Mouse (Mus musculus): ENCODE results near the gene Farp1. TPM values are rescaled to one million over a fixed set of nuclear protein-coding genes. Genes with fewer than 3 reads are reported as not detected.
"Not testable (repeated sequence)": the region's sequence is repeated elsewhere in the genome, so short reads cannot be mapped to it uniquely, and the experiment has no call there.

Gene Farp1
- polyA plus RNA-seq, 1 experiment from 2014 or later, result 22.5 TPM

- Histone ChIP-seq H3K36me3 (no peaks in the 10 kb centered on the region), H3K27ac (no peak overlapping the region), H3K4me2 (replicated peaks) (no peak overlapping the region), H3K4me3 (replicated peaks) (no peak overlapping the region), H3K9me3 (no peaks in the 10 kb centered on the region), H3K27me3 (no peaks in the 10 kb centered on the region), H3K9ac (replicated peaks) (no peak overlapping the region), H3K4me1 (replicated peaks) (peaks cover 36% of the 10 kb centered on the region)
- no peak for ATAC-seq
- 92% methylated on average over 9 of the region's 9 CpGs for WGBS
Measured at GRCm38 (mm10) chr14:121175385-121175784, 140.4 kb downstream of the Farp1 start.

- no peaks in the 10 kb centered on the region for H3K36me3 ChIP-seq
- WGBS, result 77% methylated on average over 4 of the region's 4 CpGs
- H3K4me3 ChIP-seq (replicated peaks), result no peak overlapping the region
- no peak for ATAC-seq
- H3K27me3 ChIP-seq, result no peaks in the 10 kb centered on the region
- H3K4me1 ChIP-seq (replicated peaks), result peaks cover 36% of the 10 kb centered on the region
- H3K4me2 ChIP-seq (replicated peaks), result no peak overlapping the region
- H3K9ac ChIP-seq (replicated peaks), result no peak overlapping the region
- H3K27ac ChIP-seq, result no peak overlapping the region
- H3K9me3 ChIP-seq, result no peaks in the 10 kb centered on the region
Measured at GRCm38 (mm10) chr14:121175861-121176260, 140.9 kb downstream of the Farp1 start.

- no peak overlapping the region for H3K9ac ChIP-seq (replicated peaks)
- no peak overlapping the region for H3K4me2 ChIP-seq (replicated peaks)
- no peak for ATAC-seq
- no peaks in the 10 kb centered on the region for H3K27me3 ChIP-seq
- no peaks in the 10 kb centered on the region for H3K36me3 ChIP-seq
- no peak overlapping the region for H3K4me3 ChIP-seq (replicated peaks)
- H3K27ac ChIP-seq, result 0 out of 2 replicates have a peak overlapping the region, but pooled peaks have one; percentile 30
- WGBS, result 76% methylated on average over 6 of the region's 6 CpGs
- H3K4me1 ChIP-seq (replicated peaks), result peaks cover 20% of the 10 kb centered on the region
- H3K9me3 ChIP-seq, result no peaks in the 10 kb centered on the region
Measured at GRCm38 (mm10) chr14:121177907-121178306, 142.9 kb downstream of the Farp1 start.

GRCm38 (mm10) chr14:121180611-121181010 is 145.6 kb downstream of the Farp1 start:
- Histone ChIP-seq H3K4me2 (replicated peaks) (no peak overlapping the region), H3K4me1 (replicated peaks) (peaks cover 15% of the 10 kb centered on the region; the same call in 1 of the 2 replicates), H3K9ac (replicated peaks) (no peak overlapping the region), H3K4me3 (replicated peaks) (no peak overlapping the region), H3K9me3 (no peaks in the 10 kb centered on the region), H3K36me3 (no peaks in the 10 kb centered on the region), H3K27ac (no peak overlapping the region), H3K27me3 (no peaks in the 10 kb centered on the region)
- 80% methylated on average over 9 of the region's 9 CpGs for WGBS
- no peak for ATAC-seq

- Histone ChIP-seq H3K9me3 (no peaks in the 10 kb centered on the region), H3K9ac (replicated peaks) (no peak overlapping the region), H3K27ac (no peak overlapping the region), H3K4me2 (replicated peaks) (no peak overlapping the region), H3K4me1 (replicated peaks) (peaks cover 15% of the 10 kb centered on the region; the same call in 1 of the 2 replicates), H3K27me3 (no peaks in the 10 kb centered on the region), H3K36me3 (no peaks in the 10 kb centered on the region), H3K4me3 (replicated peaks) (no peak overlapping the region)
- no peak for ATAC-seq
- WGBS, result 81% methylated on average over 4 of the region's 4 CpGs
Measured at GRCm38 (mm10) chr14:121181798-121182197, 146.8 kb downstream of the Farp1 start.

- no peaks in the 10 kb centered on the region for H3K27me3 ChIP-seq
- H3K9ac ChIP-seq (replicated peaks), result no peak overlapping the region
- 90% methylated on average over 8 of the region's 8 CpGs for WGBS
- ATAC-seq, result no peak
- no peak overlapping the region for H3K4me2 ChIP-seq (replicated peaks)
- H3K27ac ChIP-seq, result no peak overlapping the region
- no peak overlapping the region for H3K4me3 ChIP-seq (replicated peaks)
- H3K36me3 ChIP-seq, result no peaks in the 10 kb centered on the region
- peaks cover 10% of the 10 kb centered on the region; the same call in 1 of the 2 replicates for H3K4me1 ChIP-seq (replicated peaks)
- H3K9me3 ChIP-seq, result no peaks in the 10 kb centered on the region
Measured at GRCm38 (mm10) chr14:121182967-121183366, 148.0 kb downstream of the Farp1 start.

- Histone ChIP-seq H3K4me3 (replicated peaks) (no peak overlapping the region), H3K27me3 (no peaks in the 10 kb centered on the region), H3K4me1 (replicated peaks) (peaks cover 8% of the 10 kb centered on the region; the same call in 1 of the 2 replicates), H3K36me3 (no peaks in the 10 kb centered on the region), H3K27ac (no peak overlapping the region), H3K4me2 (replicated peaks) (no peak overlapping the region), H3K9ac (replicated peaks) (no peak overlapping the region), H3K9me3 (no peaks in the 10 kb centered on the region)
- whole genome bisulfite sequencing, result 71% methylated on average over 8 of the region's 8 CpGs
- no peak for ATAC-seq
Measured at GRCm38 (mm10) chr14:121183414-121184130, 148.6 kb downstream of the Farp1 start.

- no peak for ATAC-seq
- no peak overlapping the region for H3K27ac ChIP-seq
- no peak overlapping the region for H3K4me3 ChIP-seq (replicated peaks)
- H3K36me3 ChIP-seq, result no peaks in the 10 kb centered on the region
- WGBS, result 96% methylated on average over 8 of the region's 8 CpGs
- peaks cover 8% of the 10 kb centered on the region; the same call in 1 of the 2 replicates for H3K4me1 ChIP-seq (replicated peaks)
- no peaks in the 10 kb centered on the region for H3K27me3 ChIP-seq
- no peak overlapping the region for H3K9ac ChIP-seq (replicated peaks)
- H3K9me3 ChIP-seq, result no peaks in the 10 kb centered on the region
- H3K4me2 ChIP-seq (replicated peaks), result no peak overlapping the region
Measured at GRCm38 (mm10) chr14:121184351-121184750, 149.4 kb downstream of the Farp1 start.

GRCm38 (mm10) chr14:121186402-121186894 is 151.4 kb downstream of the Farp1 start:
- Histone ChIP-seq H3K27ac (no peak overlapping the region), H3K9me3 (no peaks in the 10 kb centered on the region), H3K36me3 (no peaks in the 10 kb centered on the region), H3K4me2 (replicated peaks) (no peak overlapping the region), H3K27me3 (no peaks in the 10 kb centered on the region), H3K4me3 (replicated peaks) (no peak overlapping the region), H3K9ac (replicated peaks) (no peak overlapping the region), H3K4me1 (replicated peaks) (peaks cover 9% of the 10 kb centered on the region; the same call in 1 of the 2 replicates)
- ATAC-seq, result no peak
- WGBS, result 93% methylated on average over 8 of the region's 8 CpGs

- H3K9ac ChIP-seq (replicated peaks); H3K36me3 ChIP-seq; ATAC-seq; H3K4me2 ChIP-seq (replicated peaks); H3K27ac ChIP-seq; H3K9me3 ChIP-seq; H3K27me3 ChIP-seq; H3K4me3 ChIP-seq (replicated peaks); H3K4me1 ChIP-seq (replicated peaks): not testable (repeated sequence)
- 95% methylated on average over 10 of the region's 10 CpGs for WGBS
Measured at GRCm38 (mm10) chr14:121189840-121190239, 154.8 kb downstream of the Farp1 start.

GRCm38 (mm10) chr14:121190386-121190785 is 155.4 kb downstream of the Farp1 start:
- Histone ChIP-seq H3K36me3 (no peaks in the 10 kb centered on the region), H3K27me3 (no peaks in the 10 kb centered on the region), H3K4me2 (replicated peaks) (no peak overlapping the region), H3K9ac (replicated peaks) (no peak overlapping the region), H3K9me3 (no peaks in the 10 kb centered on the region), H3K4me1 (replicated peaks) (peaks cover 10% of the 10 kb centered on the region), H3K4me3 (replicated peaks) (no peak overlapping the region), H3K27ac (no peak overlapping the region)
- no peak for ATAC-seq
- WGBS, result 91% methylated on average over 9 of the region's 9 CpGs

GRCm38 (mm10) chr14:121191739-121192138 is 156.7 kb downstream of the Farp1 start:
- Histone ChIP-seq H3K9me3 (no peaks in the 10 kb centered on the region), H3K27me3 (no peaks in the 10 kb centered on the region), H3K4me3 (replicated peaks) (no peak overlapping the region), H3K36me3 (0 out of 2 replicates have a peak, but pooled peaks cover 4% of the 10 kb centered on the region), H3K9ac (replicated peaks) (no peak overlapping the region), H3K4me1 (replicated peaks) (peaks cover 10% of the 10 kb centered on the region), H3K27ac (peak overlapping the region; percentile 46; the same call in 1 of the 2 replicates), H3K4me2 (replicated peaks) (no peak overlapping the region)
- ATAC-seq, result peak; percentile 35; the same call in 1 of the 2 replicates
- 50% methylated on average over 13 of the region's 13 CpGs for WGBS

Data from midbrain, embryonic 13.5 days (tissue).